Mouse (Mus musculus): ENCODE measurements around the gene Aanat. TPM values are rescaled to one million over a fixed set of nuclear protein-coding genes. Genes with fewer than 3 reads are reported as not detected.

Gene Aanat
- polyA plus RNA-seq, 1 experiment from 2014 or later = not detected

- Histone ChIP-seq H3K27ac (ENCODE audit: low read depth, low read length) (peak overlapping the region; percentile 88), H3K9me3 (ENCODE audit: control insufficient read depth, low read length) (no peaks in the 10 kb centered on the region), H3K4me3 (ENCODE audit: low read depth, low read length) (peak overlapping the region; percentile 98), H3K9ac (ENCODE audit: low read length) (peak overlapping the region; percentile 93), H3K36me3 (ENCODE audit: control insufficient read depth, insufficient read depth, low read length) (no peaks in the 10 kb centered on the region), H3K27me3 (ENCODE audit: control insufficient read depth, insufficient read depth, low read length) (no peaks in the 10 kb centered on the region), H3K4me1 (ENCODE audit: control insufficient read depth, insufficient read depth, low read length) (peaks cover 9% of the 10 kb centered on the region), H3K4me2 (ENCODE audit: low read depth) (peak overlapping the region; percentile 59)
- ATAC-seq (ENCODE audit: insufficient read depth, low FRiP score, low TSS enrichment) (peak; percentile 66), DNase-seq (ENCODE audit: low spot score) (peak; percentile 70)
- under 1% methylated on average over 70 of the region's 91 CpGs for WGBS
These were observed 5.4 kb upstream of the Aanat start for GRCm38 (mm10) chr11:116580711-116581375.

- Histone ChIP-seq H3K27ac (ENCODE audit: low read depth, low read length) (peak within 1 kb of the TSS; percentile 88), H3K4me3 (ENCODE audit: low read depth, low read length) (peak within 1 kb of the TSS; percentile 98), H3K9me3 (ENCODE audit: control insufficient read depth, low read length) (no peaks in the 10 kb centered on the region), H3K27me3 (ENCODE audit: control insufficient read depth, insufficient read depth, low read length) (no peaks in the 10 kb centered on the region), H3K36me3 (ENCODE audit: control insufficient read depth, insufficient read depth, low read length) (no peaks in the 10 kb centered on the region), H3K9ac (ENCODE audit: low read length) (peak within 1 kb of the TSS; percentile 93), H3K4me1 (ENCODE audit: control insufficient read depth, insufficient read depth, low read length) (peaks cover 6% of the 10 kb centered on the region), H3K4me2 (ENCODE audit: low read depth) (peak within 1 kb of the TSS; percentile 59)
- ATAC-seq (ENCODE audit: insufficient read depth, low FRiP score, low TSS enrichment) (peak; percentile 80), DNase-seq (ENCODE audit: low spot score) (peak; percentile 92)
- 3% methylated on average over 20 of the region's 51 CpGs for WGBS
These were observed 4.8 kb upstream of the Aanat start, which contains the start of gene Ube2o for GRCm38 (mm10) chr11:116581376-116581814. Ube2o (minus strand) TSS chr11:116581447.

- H3K9ac ChIP-seq (ENCODE audit: low read length) = no peak overlapping the region
- H3K4me3 ChIP-seq (ENCODE audit: low read depth, low read length) = no peak overlapping the region
- ATAC-seq (ENCODE audit: insufficient read depth, low FRiP score, low TSS enrichment) (no peak), DNase-seq (ENCODE audit: low spot score) (no peak)
- H3K27ac ChIP-seq (ENCODE audit: low read depth, low read length) = no peak overlapping the region
- no peaks in the 10 kb centered on the region for H3K27me3 ChIP-seq (ENCODE audit: control insufficient read depth, insufficient read depth, low read length)
- 87% methylated on average over 6 of the region's 6 CpGs for WGBS
- H3K4me1 ChIP-seq (ENCODE audit: control insufficient read depth, insufficient read depth, low read length) = no peaks in the 10 kb centered on the region
- H3K4me2 ChIP-seq (ENCODE audit: low read depth) = no peak overlapping the region
- H3K36me3 ChIP-seq (ENCODE audit: control insufficient read depth, insufficient read depth, low read length) = no peaks in the 10 kb centered on the region
- no peaks in the 10 kb centered on the region for H3K9me3 ChIP-seq (ENCODE audit: control insufficient read depth, low read length)
These were observed 550 bp upstream of the Aanat start for GRCm38 (mm10) chr11:116585682-116586081.

GRCm38 (mm10) chr11:116586801-116587631 is 784 bp downstream of the Aanat start:
- Histone ChIP-seq H3K27me3 (ENCODE audit: control insufficient read depth, insufficient read depth, low read length) (no peaks in the 10 kb centered on the region), H3K27ac (ENCODE audit: low read depth, low read length) (no peak overlapping the region), H3K4me2 (ENCODE audit: low read depth) (no peak overlapping the region), H3K36me3 (ENCODE audit: control insufficient read depth, insufficient read depth, low read length) (no peaks in the 10 kb centered on the region), H3K4me3 (ENCODE audit: low read depth, low read length) (no peak overlapping the region), H3K4me1 (ENCODE audit: control insufficient read depth, insufficient read depth, low read length) (no peaks in the 10 kb centered on the region), H3K9ac (ENCODE audit: low read length) (no peak overlapping the region), H3K9me3 (ENCODE audit: control insufficient read depth, low read length) (no peaks in the 10 kb centered on the region)
- DNase-seq (ENCODE audit: low spot score) (peak; percentile 81), ATAC-seq (ENCODE audit: insufficient read depth, low FRiP score, low TSS enrichment) (peak; percentile 48; the same call in 1 of the 2 replicates)
- WGBS = 23% methylated on average over 23 of the region's 23 CpGs

- Histone ChIP-seq H3K27ac (ENCODE audit: low read depth, low read length) (no peak overlapping the region), H3K9me3 (ENCODE audit: control insufficient read depth, low read length) (no peaks in the 10 kb centered on the region), H3K4me3 (ENCODE audit: low read depth, low read length) (no peak overlapping the region), H3K9ac (ENCODE audit: low read length) (no peak overlapping the region), H3K27me3 (ENCODE audit: control insufficient read depth, insufficient read depth, low read length) (no peaks in the 10 kb centered on the region), H3K4me2 (ENCODE audit: low read depth) (no peak overlapping the region), H3K4me1 (ENCODE audit: control insufficient read depth, insufficient read depth, low read length) (no peaks in the 10 kb centered on the region), H3K36me3 (ENCODE audit: control insufficient read depth, insufficient read depth, low read length) (no peaks in the 10 kb centered on the region)
- WGBS = 35% methylated on average over 14 of the region's 14 CpGs
- peak; percentile 38 for DNase-seq (ENCODE audit: low spot score)
- ATAC-seq (ENCODE audit: insufficient read depth, low FRiP score, low TSS enrichment) = no peak
These were observed 2.8 kb downstream of the Aanat start for GRCm38 (mm10) chr11:116589020-116589531.

- ATAC-seq (ENCODE audit: insufficient read depth, low FRiP score, low TSS enrichment) (no peak), DNase-seq (ENCODE audit: low spot score) (no peak)
- H3K9me3 ChIP-seq (ENCODE audit: control insufficient read depth, low read length) = no peaks in the 10 kb centered on the region
- WGBS = 68% methylated on average over 8 of the region's 8 CpGs
- H3K27me3 ChIP-seq (ENCODE audit: control insufficient read depth, insufficient read depth, low read length) = no peaks in the 10 kb centered on the region
- H3K27ac ChIP-seq (ENCODE audit: low read depth, low read length) = no peak overlapping the region
- no peak overlapping the region for H3K4me2 ChIP-seq (ENCODE audit: low read depth)
- H3K9ac ChIP-seq (ENCODE audit: low read length) = no peak overlapping the region
- H3K4me3 ChIP-seq (ENCODE audit: low read depth, low read length) = no peak overlapping the region
- no peaks in the 10 kb centered on the region for H3K36me3 ChIP-seq (ENCODE audit: control insufficient read depth, insufficient read depth, low read length)
- no peaks in the 10 kb centered on the region for H3K4me1 ChIP-seq (ENCODE audit: control insufficient read depth, insufficient read depth, low read length)
These were observed 3.3 kb downstream of the Aanat start for GRCm38 (mm10) chr11:116589574-116589973.

- Histone ChIP-seq H3K27ac (ENCODE audit: low read depth, low read length) (no peak overlapping the region), H3K36me3 (ENCODE audit: control insufficient read depth, insufficient read depth, low read length) (no peaks in the 10 kb centered on the region), H3K27me3 (ENCODE audit: control insufficient read depth, insufficient read depth, low read length) (no peaks in the 10 kb centered on the region), H3K4me3 (ENCODE audit: low read depth, low read length) (no peak overlapping the region), H3K9ac (ENCODE audit: low read length) (no peak overlapping the region), H3K4me1 (ENCODE audit: control insufficient read depth, insufficient read depth, low read length) (no peaks in the 10 kb centered on the region), H3K4me2 (ENCODE audit: low read depth) (no peak overlapping the region), H3K9me3 (ENCODE audit: control insufficient read depth, low read length) (no peaks in the 10 kb centered on the region)
- no peak for ATAC-seq (ENCODE audit: insufficient read depth, low FRiP score, low TSS enrichment)
- no peak for DNase-seq (ENCODE audit: low spot score)
- 91% methylated on average over 4 of the region's 4 CpGs for WGBS
These were observed 5.4 kb downstream of the Aanat start for GRCm38 (mm10) chr11:116591621-116592020.

GRCm38 (mm10) chr11:116592428-116592827 is 6.2 kb downstream of the Aanat start:
- Histone ChIP-seq H3K9ac (ENCODE audit: low read length) (0 out of 2 replicates have a peak overlapping the region, but pooled peaks have one; percentile 1), H3K27ac (ENCODE audit: low read depth, low read length) (no peak overlapping the region), H3K9me3 (ENCODE audit: control insufficient read depth, low read length) (no peaks in the 10 kb centered on the region), H3K4me3 (ENCODE audit: low read depth, low read length) (no peak overlapping the region), H3K4me2 (ENCODE audit: low read depth) (no peak overlapping the region), H3K36me3 (ENCODE audit: control insufficient read depth, insufficient read depth, low read length) (no peaks in the 10 kb centered on the region), H3K4me1 (ENCODE audit: control insufficient read depth, insufficient read depth, low read length) (no peaks in the 10 kb centered on the region), H3K27me3 (ENCODE audit: control insufficient read depth, insufficient read depth, low read length) (no peaks in the 10 kb centered on the region)
- DNase-seq (ENCODE audit: low spot score) = peak; percentile 94
- ATAC-seq (ENCODE audit: insufficient read depth, low FRiP score, low TSS enrichment) = peak; percentile 65
